Mouse (Mus musculus) neural tube, embryonic 15.5 days (tissue): Measurements from ENCODE around the gene Rtraf. TPM values are rescaled to one million over a fixed set of nuclear protein-coding genes. Genes with fewer than 3 reads are reported as not detected.

Source experiments
- ATAC-seq: fragments of 200-750 bp; cut with Nextera tagmentation; 2 replicates; pipeline ENCODE4 v1.8.0; 2017; ENCODE audit warnings: mild to moderate bottlenecking, moderate TSS enrichment, moderate library complexity; ENCODE audit not compliant: low FRiP score
- H3K27ac ChIP-seq: fragments of 300-500 bp; sonication (generic); replicated peaks from 2 replicates; pipeline ENCODE4 v1.5.1; 2015; ENCODE audit warnings: mild to moderate bottlenecking, inconsistent platforms
- H3K27me3 ChIP-seq: fragments of 300-500 bp; sonication (generic); replicated peaks from 2 replicates; pipeline ENCODE4 v1.6.1; 2015; ENCODE audit warnings: inconsistent platforms
- H3K36me3 ChIP-seq: fragments of 300-500 bp; sonication (generic); 2 replicates; pipeline ENCODE4 v1.6.1; 2015; ENCODE audit warnings: inconsistent platforms
- H3K4me1 ChIP-seq: fragments of 300-500 bp; sonication (generic); 2 replicates; pipeline ENCODE4 v1.6.1; 2015; ENCODE audit warnings: inconsistent platforms
- H3K4me2 ChIP-seq: fragments of 300-500 bp; sonication (generic); 2 replicates; pipeline ENCODE4 v1.6.1; 2015; ENCODE audit warnings: inconsistent platforms, mild to moderate bottlenecking, moderate library complexity
- H3K4me3 ChIP-seq: fragments of 300-500 bp; sonication (generic); replicated peaks from 2 replicates; pipeline ENCODE4 v1.5.1; 2015; ENCODE audit warnings: mild to moderate bottlenecking, inconsistent platforms
- H3K9ac ChIP-seq: fragments of 300-500 bp; sonication (generic); replicated peaks from 2 replicates; pipeline ENCODE4 v1.6.1; 2015; ENCODE audit warnings: mild to moderate bottlenecking, inconsistent platforms
- H3K9me3 ChIP-seq: fragments of 300-500 bp; sonication (generic); replicated peaks from 2 replicates; pipeline ENCODE4 v1.6.1; 2016; ENCODE audit warnings: inconsistent platforms
- WGBS: fragments of 180-500 bp; shearing (Covaris S2); methylation state at CpG from one replicate; pipeline ENCODE4 v1.1.7; 2015; ENCODE audit warnings: mixed read lengths; 5-methylcytosine and 5-hydroxymethylcytosine counted together
- polyA plus RNA-seq: library from polyadenylated mRNA; unstranded; fragments of >200 nt; fragmentation: Nextera tagmentation; extraction: Ambion mirVana; gene quantifications from 2 replicates; pipeline ENCODE4 v1.2.1, GENCODE M21; 2015

Gene Rtraf
- polyA plus RNA-seq, 1 experiment from 2014 or later, result 156 TPM

DNA sequence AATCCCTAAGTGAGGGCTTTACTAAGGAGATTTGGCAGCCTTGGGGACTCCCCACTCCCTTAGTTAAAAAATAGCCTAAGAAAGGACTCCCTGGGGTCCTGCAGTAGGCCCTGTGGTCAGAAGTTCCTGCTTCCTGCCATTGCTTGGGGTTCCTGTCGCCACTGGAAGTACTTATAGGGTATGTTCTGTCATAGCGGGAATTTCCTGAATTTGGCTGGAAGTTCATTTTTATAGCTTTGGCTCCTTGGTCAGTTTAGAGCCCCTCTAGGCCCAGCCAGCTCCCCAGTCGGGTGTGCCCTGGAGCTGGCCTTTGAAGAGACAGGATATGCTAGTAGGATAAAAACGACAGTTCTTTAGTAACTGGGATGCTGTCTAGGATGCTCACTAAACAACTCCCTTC, 28.7 kb downstream of the Rtraf start:
- Histone ChIP-seq H3K9ac (no peak overlapping the region), H3K4me1 (no peaks in the 10 kb centered on the region), H3K27me3 (no peaks in the 10 kb centered on the region), H3K36me3 (no peaks in the 10 kb centered on the region), H3K4me2 (no peak overlapping the region), H3K4me3 (no peak overlapping the region), H3K27ac (no peak overlapping the region), H3K9me3 (no peaks in the 10 kb centered on the region)
- ATAC-seq, result no peak
- 76% methylated on average over 4 of the region's 4 CpGs for WGBS

DNA sequence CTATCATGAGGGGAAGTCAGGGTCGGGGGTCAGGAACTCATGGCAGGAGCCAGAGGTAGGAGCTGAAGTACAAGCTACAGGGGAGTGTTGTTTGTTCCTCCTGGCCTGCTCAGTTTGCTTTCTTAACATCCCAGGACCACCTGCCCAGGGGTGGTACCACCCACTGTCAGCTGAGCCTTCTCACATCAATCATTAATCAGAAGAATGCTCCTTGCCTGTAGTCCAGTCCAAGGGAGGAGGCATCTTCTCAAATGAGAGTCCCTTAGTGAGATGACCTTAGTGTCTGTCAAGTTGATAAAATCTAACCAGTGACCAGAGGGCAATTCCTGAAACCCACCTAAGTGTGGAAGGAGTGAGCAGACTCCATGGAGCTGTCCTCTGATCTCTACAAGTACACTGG, 35.2 kb downstream of the Rtraf start:
- no peak overlapping the region for H3K4me2 ChIP-seq
- H3K4me1 ChIP-seq, result no peaks in the 10 kb centered on the region
- no peak overlapping the region for H3K27ac ChIP-seq
- H3K36me3 ChIP-seq, result no peaks in the 10 kb centered on the region
- H3K27me3 ChIP-seq, result no peaks in the 10 kb centered on the region
- ATAC-seq, result no peak
- WGBS, result 70% methylated on average over 1 of the region's 1 CpGs
- no peaks in the 10 kb centered on the region for H3K9me3 ChIP-seq
- no peak overlapping the region for H3K9ac ChIP-seq
- no peak overlapping the region for H3K4me3 ChIP-seq

DNA sequence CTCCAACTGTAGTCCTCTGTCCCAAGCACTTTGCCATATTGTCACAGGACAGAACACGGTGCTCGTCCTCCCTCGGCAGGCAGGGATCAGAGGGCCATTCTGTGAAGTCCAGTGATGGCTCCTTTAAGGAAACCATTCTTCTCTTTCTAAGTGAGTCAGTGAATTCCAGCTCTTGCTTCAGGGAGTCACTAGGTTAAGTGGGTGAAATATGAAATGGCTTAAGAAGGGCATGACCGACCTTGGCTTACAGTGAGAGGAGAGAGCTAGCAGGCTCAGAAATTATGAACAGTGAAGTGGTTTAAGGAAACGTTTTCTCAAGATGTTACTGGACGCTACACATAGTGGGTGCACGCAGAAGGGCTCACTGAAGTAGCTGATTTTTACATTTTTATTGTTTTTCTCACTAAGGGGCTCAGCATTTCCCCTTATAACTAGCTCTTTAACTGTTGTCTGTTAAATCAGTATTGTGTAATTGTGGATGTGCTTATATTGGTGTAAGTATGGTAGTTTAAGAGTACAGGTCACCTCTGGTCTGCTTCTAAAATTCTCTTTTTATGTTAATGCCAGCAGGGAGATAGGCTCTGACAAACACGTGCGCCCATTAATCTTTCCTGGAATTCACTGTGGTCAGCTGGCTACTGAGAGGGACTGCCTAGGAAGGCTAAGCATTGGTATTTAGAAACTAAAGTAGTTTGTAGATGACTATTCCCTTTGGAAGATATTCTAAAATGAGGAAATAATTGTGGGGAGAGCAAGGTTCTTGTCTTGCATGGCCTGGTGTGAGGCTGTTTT, 37.6 kb downstream of the Rtraf start:
- no peaks in the 10 kb centered on the region for H3K36me3 ChIP-seq
- H3K9ac ChIP-seq, result no peak overlapping the region
- no peak for ATAC-seq
- no peaks in the 10 kb centered on the region for H3K27me3 ChIP-seq
- no peak overlapping the region for H3K27ac ChIP-seq
- H3K4me1 ChIP-seq, result no peaks in the 10 kb centered on the region
- H3K4me2 ChIP-seq, result no peak overlapping the region
- H3K4me3 ChIP-seq, result no peak overlapping the region
- whole genome bisulfite sequencing, result 88% methylated on average over 9 of the region's 9 CpGs
- H3K9me3 ChIP-seq, result no peaks in the 10 kb centered on the region

DNA sequence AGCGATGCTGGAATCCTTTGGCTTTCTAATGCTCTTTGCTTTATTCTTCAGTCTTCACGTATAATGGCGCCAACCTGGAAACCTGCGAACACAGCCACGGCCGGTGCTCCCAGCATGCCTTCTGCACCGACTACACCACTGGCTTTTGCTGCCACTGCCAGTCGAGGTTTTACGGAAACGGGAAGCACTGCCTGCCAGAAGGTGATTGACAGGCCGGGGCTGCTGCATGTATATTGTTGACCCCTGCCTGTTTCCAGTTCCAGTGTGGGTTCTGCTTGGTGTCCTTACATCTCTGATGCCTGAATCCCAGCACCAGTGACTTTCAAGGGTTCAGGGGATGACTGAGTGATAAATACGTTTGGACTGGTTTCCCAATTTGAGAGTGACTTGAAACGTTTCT, 45.7 kb downstream of the Rtraf start:
- no peaks in the 10 kb centered on the region for H3K9me3 ChIP-seq
- H3K4me2 ChIP-seq, result no peak overlapping the region
- H3K27ac ChIP-seq, result no peak overlapping the region
- ATAC-seq, result no peak
- 90% methylated on average over 13 of the region's 13 CpGs for WGBS
- no peaks in the 10 kb centered on the region for H3K4me1 ChIP-seq
- H3K27me3 ChIP-seq, result no peaks in the 10 kb centered on the region
- H3K4me3 ChIP-seq, result no peak overlapping the region
- no peak overlapping the region for H3K9ac ChIP-seq
- no peaks in the 10 kb centered on the region for H3K36me3 ChIP-seq

DNA sequence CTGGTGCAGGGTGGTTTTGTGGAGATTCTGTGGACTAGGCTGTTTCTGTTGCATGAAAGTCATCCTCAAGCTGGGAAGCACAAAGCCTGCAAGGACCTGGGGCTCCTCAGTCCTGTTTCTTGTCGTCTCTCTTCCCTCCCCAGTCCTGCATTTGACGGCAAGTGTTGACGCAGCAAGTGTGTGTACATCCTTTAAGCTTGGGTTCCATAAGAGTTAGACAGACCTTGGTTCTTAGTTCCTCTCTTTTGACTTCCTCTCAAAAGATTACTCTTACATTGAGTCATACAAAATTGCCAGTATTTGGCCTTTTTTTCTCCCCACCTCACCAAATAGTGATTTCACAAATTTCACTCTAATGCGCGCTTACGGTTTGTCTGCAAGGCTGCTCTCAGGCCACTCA, 46.3 kb downstream of the Rtraf start:
- Histone ChIP-seq H3K4me1 (no peaks in the 10 kb centered on the region), H3K9me3 (no peaks in the 10 kb centered on the region), H3K36me3 (no peaks in the 10 kb centered on the region), H3K9ac (no peak overlapping the region), H3K4me3 (no peak overlapping the region), H3K27ac (no peak overlapping the region), H3K4me2 (no peak overlapping the region), H3K27me3 (no peaks in the 10 kb centered on the region)
- ATAC-seq, result no peak
- WGBS, result 93% methylated on average over 6 of the region's 6 CpGs

DNA sequence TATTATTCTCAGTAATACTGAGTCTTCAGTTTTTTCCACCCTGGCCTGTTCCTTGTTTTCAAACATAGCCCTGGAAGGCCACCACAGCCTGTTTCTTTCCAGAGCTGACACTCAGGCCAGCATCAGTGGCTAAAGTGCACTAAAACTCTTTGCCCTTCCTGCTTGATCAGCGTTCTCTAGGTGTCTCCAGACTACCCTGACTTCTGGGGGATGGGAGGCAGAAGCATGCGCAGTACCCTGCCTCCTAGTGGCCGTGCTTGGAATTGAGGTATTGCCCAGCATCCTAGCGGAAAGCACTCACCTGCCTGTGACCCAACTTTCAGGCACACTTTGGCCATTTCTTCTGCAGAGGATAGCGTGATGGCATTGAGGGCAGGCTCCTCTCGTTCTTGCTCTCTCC, 46.7 kb downstream of the Rtraf start:
- Histone ChIP-seq H3K36me3 (no peaks in the 10 kb centered on the region), H3K27ac (no peak overlapping the region), H3K27me3 (no peaks in the 10 kb centered on the region), H3K4me1 (no peaks in the 10 kb centered on the region), H3K9me3 (no peaks in the 10 kb centered on the region), H3K9ac (no peak overlapping the region), H3K4me2 (no peak overlapping the region), H3K4me3 (no peak overlapping the region)
- WGBS, result 51% methylated on average over 6 of the region's 6 CpGs
- ATAC-seq, result no peak

DNA sequence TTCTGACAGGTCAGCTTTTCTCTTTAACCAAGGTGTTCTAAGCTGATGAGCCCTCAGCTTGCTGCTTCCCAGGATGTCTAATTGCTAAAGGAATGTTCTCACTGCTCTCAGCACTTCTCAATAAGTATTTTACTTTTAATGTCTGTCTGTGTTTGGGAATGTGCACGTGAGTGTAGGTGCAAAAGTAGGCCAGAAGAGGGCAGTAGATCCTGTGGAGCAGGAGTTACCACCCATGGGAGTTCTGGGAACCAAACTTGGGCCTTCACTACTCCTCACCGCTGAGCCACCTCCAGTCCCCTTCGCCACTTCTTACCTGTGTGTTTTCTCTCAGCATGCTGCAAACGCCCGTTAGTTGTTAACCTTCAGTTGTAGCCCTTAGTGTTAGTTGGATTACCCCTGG, 47.4 kb downstream of the Rtraf start:
- Histone ChIP-seq H3K27me3 (no peaks in the 10 kb centered on the region), H3K9ac (no peak overlapping the region), H3K27ac (no peak overlapping the region), H3K4me3 (no peak overlapping the region), H3K4me1 (no peaks in the 10 kb centered on the region), H3K36me3 (no peaks in the 10 kb centered on the region), H3K4me2 (no peak overlapping the region), H3K9me3 (no peaks in the 10 kb centered on the region)
- no peak for ATAC-seq
- WGBS, result 97% methylated on average over 5 of the region's 5 CpGs

DNA sequence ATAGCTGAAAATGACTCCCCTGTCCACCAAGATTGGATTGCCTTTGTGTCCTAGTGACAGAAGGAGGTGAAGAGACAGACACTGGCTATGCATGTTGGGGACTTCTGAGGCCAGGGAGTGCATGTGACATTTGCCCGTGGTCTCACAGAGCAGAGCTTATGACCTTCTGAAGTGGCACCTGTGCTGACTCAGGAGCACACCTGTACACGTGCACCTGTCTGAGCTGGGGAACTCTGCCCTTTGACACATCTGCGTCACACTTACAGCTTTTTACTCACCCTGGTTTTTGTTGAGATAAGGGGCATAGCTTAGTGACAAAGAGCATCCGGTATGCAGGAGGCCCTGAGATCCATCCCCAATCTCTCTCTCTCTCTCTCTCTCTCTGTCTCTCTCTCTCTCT, 48.1 kb downstream of the Rtraf start:
- WGBS, result 95% methylated on average over 4 of the region's 4 CpGs
- no peak overlapping the region for H3K27ac ChIP-seq
- no peak overlapping the region for H3K9ac ChIP-seq
- H3K27me3 ChIP-seq, result no peaks in the 10 kb centered on the region
- H3K4me3 ChIP-seq, result no peak overlapping the region
- no peaks in the 10 kb centered on the region for H3K36me3 ChIP-seq
- H3K4me2 ChIP-seq, result no peak overlapping the region
- ATAC-seq, result no peak
- no peaks in the 10 kb centered on the region for H3K9me3 ChIP-seq
- H3K4me1 ChIP-seq, result no peaks in the 10 kb centered on the region

DNA sequence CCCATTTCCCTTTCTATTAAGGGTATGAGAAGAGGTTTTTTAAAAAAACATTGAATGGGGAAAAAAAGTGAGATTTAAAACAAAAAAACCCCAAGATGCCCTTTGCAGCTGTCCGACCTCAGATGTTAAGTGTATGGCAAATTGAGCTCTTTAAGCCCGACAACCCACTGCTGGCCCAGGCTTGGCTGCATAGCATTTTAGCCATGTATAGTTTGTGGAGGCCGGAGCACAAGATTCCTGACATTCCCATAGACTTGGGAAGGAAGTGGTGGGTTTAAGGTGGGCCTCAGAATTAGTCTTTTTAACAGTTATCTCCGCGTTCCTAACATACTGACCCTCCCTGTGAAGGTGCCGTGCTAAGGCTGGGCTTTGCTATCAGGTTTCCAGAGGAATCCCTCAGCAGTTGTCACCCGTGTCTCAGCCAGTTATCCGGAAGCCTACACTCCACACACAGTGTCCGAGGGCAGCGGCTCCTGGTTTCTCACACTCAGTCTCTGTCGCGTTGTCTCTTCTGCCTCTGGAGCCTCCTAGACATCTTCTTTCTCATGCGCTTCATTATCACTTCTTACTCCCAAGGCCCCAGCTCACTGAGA, 49.5 kb downstream of the Rtraf start:
- no peak overlapping the region for H3K27ac ChIP-seq
- H3K9ac ChIP-seq, result no peak overlapping the region
- no peak for ATAC-seq
- H3K4me2 ChIP-seq, result no peak overlapping the region
- H3K4me3 ChIP-seq, result no peak overlapping the region
- no peaks in the 10 kb centered on the region for H3K4me1 ChIP-seq
- no peaks in the 10 kb centered on the region for H3K27me3 ChIP-seq
- H3K9me3 ChIP-seq, result no peaks in the 10 kb centered on the region
- H3K36me3 ChIP-seq, result no peaks in the 10 kb centered on the region
- 89% methylated on average over 13 of the region's 13 CpGs for WGBS

DNA sequence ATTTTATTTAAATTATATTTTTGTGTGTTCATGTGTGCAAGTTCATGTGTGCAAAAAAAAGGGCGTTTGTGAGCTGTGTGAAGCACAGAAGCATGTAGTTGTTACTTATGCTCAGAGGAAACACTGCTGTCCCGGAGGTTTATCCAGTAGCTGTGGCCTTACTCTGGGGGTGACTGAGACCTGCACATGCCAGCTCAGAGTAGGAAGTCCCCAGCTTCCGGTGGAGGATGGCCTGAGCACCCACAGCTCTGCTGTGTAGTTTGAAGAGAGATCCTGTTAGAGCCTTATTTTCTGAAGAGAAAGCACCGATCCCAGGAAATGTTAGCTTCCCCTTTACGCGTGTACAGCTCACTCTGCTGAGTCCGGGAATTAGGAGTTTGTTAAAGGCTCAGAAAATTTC, 52.5 kb downstream of the Rtraf start:
- H3K27me3 ChIP-seq, result no peaks in the 10 kb centered on the region
- H3K4me3 ChIP-seq, result no peak overlapping the region
- 84% methylated on average over 7 of the region's 7 CpGs for WGBS
- H3K9ac ChIP-seq, result no peak overlapping the region
- no peaks in the 10 kb centered on the region for H3K36me3 ChIP-seq
- no peak overlapping the region for H3K4me2 ChIP-seq
- no peak for ATAC-seq
- H3K27ac ChIP-seq, result no peak overlapping the region
- peaks cover 3% of the 10 kb centered on the region; the same call in 1 of the 2 replicates for H3K4me1 ChIP-seq
- H3K9me3 ChIP-seq, result no peaks in the 10 kb centered on the region

DNA sequence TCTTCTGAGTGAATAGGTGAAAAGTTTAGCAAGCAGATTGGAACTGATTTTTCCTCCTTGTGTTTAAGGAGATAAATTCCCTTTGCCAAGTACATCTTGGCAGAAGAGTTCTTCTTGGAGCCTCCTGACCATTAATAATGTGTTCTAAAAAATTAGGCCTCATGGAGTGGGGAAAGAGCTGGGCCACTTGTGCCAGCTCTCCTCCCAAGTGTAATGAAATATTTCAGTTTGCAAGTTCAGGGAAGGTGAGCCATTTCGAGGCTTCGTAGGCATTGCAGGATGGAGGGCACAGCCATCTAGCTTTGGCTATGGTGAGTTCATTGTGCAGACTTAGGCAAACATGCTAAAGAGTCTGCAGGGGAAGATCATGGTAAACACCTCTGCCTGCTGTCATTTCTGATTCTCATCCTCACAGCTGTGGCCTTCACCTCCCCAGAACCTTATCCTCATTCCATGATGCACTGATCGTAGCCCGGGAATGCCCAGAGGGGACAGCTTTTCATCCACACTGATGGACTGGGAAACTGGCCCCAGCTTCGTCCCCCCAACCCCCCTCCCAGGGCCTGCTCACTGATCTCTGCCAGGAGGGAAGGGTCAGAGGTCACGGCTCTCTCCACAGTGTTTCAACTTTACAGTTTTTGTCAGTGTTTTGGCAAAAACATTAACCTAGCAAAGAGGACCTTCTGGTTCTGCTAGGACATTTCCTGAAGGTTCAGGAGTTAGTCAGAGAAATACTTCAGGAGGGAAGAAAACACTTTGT, 54.0 kb downstream of the Rtraf start:
- Histone ChIP-seq H3K9ac (no peak overlapping the region), H3K4me1 (peaks cover 3% of the 10 kb centered on the region; the same call in 1 of the 2 replicates), H3K36me3 (no peaks in the 10 kb centered on the region), H3K27ac (no peak overlapping the region), H3K4me2 (no peak overlapping the region), H3K27me3 (no peaks in the 10 kb centered on the region), H3K4me3 (no peak overlapping the region), H3K9me3 (no peaks in the 10 kb centered on the region)
- no peak for ATAC-seq
- 41% methylated on average over 6 of the region's 6 CpGs for WGBS

DNA sequence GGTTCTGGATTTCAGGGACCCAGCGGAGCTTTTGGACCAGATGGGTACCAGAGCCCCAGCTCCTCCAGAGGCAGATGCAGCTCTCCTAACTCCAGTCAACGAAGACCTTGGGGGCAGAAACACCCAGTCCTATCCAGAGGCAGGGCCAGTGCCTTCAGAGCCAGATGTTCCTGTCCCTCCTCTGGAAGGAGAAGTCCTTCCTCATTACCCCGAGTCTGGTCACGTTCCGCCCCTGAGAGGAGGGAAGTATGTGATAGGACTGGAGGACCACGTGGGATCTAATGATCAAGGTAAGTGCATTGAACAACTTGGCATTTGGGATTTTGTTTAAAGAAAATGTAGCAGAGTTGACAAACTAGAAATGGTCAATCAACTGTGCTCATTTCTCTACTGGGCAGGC, 55.0 kb downstream of the Rtraf start:
- Histone ChIP-seq H3K4me3 (no peak overlapping the region), H3K9me3 (no peaks in the 10 kb centered on the region), H3K4me1 (peaks cover 10% of the 10 kb centered on the region), H3K9ac (no peak overlapping the region), H3K27me3 (no peaks in the 10 kb centered on the region), H3K4me2 (no peak overlapping the region), H3K27ac (no peak overlapping the region), H3K36me3 (no peaks in the 10 kb centered on the region)
- 93% methylated on average over 6 of the region's 6 CpGs for WGBS
- ATAC-seq, result no peak
